Mouse (Mus musculus) cerebellum, adult 9-10 months (tissue): ENCODE data around the gene Hdac4.
A peak's percentile ranks its signal among the peaks of the same experiment; 100 is the strongest.

Experiments used
- DNase-seq: peaks from one replicate; pipeline ENCODE4 v3.0.0; 2022

Gene Hdac4

GRCm38 (mm10) chr1:91954954-91955353, 240.5 kb downstream of the Hdac4 start:
- no peak for DNase-seq

DNA sequence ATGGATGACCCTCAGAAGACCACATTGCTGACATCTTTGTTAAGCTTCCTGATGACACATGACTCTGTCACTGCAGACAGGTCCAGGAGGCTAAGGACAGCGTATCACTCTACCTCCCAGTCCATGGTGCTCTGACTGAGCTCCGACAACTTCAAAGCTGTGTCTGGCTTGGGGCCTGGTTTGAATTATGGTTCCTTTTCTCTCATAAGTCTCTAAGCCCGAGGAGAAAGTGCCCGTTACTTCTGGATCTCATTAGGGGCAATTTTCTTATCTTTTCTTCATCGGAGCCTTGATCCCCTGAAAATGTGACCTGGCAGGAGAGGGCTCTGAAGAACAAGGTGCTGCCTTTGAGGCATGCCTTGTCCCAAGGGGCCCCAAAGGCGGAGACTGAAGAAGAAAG, 242.6 kb downstream of the Hdac4 start:
- no peak for DNase-seq

GRCm38 (mm10) chr1:91947441-91947840, 248.1 kb downstream of the Hdac4 start:
- no peak for DNase-seq

DNA sequence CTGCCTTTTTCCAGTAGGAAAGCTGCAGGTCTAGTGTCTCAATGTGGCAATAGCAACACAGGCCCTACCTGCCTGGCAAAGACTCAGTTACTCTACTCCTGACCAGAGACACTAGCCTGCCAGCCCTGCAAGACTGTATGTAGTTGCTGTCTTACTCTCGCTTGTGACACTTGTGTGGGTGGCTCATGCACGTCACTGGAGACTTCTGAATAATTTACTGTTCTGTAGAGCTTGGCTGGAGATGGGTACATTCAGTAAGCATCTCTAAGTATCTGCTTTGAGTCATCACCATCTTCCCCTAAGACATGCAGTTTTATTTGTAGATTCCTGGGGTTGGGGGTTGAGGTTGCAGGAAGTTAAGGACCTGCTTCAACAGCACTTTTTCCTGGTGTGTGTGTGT, 252.9 kb downstream of the Hdac4 start:
- DNase-seq: no peak

- peak; percentile 36 for DNase-seq
Observed at GRCm38 (mm10) chr1:91942031-91942430, 253.5 kb downstream of the Hdac4 start.

GRCm38 (mm10) chr1:91941094-91941493, 254.4 kb downstream of the Hdac4 start:
- DNase-seq: no peak

- no peak for DNase-seq
Observed at GRCm38 (mm10) chr1:91935171-91935570, 260.3 kb downstream of the Hdac4 start.

- DNase-seq: no peak
Observed at GRCm38 (mm10) chr1:91933681-91934080, 261.8 kb downstream of the Hdac4 start.

DNA sequence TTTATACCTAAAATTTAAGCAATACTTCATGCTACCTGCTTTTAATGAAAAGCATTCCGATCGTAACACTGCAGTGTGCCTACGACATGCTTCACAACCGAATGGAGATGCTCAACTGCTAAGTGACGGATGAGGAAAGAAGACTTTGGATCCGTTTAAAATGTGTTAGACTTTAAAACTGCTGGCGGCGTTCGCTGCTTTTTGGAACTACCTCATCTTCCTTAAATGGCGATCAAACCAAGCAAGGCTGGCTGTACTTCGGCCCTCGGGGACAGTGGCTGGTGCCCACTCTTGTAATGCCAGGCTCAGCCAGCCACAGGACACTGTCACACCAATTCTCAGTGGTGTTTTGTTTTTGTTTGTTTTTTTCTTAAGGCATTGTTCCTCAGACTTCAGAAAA, 263.3 kb downstream of the Hdac4 start:
- DNase-seq: no peak

- DNase-seq: no peak
Observed at GRCm38 (mm10) chr1:91931786-91932185, 263.7 kb downstream of the Hdac4 start.

DNA sequence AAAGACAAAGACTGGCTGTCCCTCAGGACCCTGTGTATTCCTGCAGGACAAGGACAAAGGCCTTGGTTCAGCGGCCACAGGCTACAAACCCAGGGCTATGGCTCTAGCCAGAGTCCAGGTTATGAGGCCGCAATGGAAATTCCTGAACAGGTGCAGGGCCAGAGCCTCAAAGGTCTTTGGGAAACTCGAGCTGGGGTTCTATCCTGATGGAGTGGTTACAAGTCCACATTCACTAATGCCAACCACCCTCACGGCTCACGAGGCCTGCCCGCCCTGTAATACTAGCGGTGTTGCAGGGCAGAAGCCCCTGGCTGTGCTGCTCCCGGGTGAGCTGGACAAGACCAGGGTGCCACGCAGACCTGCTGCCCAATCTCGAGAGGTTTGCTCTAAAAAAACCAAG, 264.3 kb downstream of the Hdac4 start:
- no peak for DNase-seq

DNA sequence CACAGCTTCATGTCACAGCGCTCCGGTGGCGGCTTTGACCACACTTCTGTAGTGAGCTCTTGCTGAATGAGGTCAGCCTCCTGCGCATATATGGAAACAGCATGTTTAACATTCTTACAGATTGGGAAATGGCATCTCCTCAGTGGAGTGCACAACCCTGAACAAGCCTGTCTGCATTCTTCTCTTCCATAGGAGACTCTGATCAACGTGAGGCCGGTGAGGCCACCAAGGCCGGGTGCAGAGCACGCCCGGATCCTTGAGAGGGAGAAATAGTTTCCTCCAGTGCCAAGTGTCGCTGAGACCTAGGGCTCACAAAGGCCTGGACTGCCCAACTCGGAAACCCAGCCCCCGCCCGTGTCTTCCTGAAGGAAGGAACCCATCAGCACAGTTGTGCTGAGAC, 266.4 kb downstream of the Hdac4 start:
- no peak for DNase-seq

DNA sequence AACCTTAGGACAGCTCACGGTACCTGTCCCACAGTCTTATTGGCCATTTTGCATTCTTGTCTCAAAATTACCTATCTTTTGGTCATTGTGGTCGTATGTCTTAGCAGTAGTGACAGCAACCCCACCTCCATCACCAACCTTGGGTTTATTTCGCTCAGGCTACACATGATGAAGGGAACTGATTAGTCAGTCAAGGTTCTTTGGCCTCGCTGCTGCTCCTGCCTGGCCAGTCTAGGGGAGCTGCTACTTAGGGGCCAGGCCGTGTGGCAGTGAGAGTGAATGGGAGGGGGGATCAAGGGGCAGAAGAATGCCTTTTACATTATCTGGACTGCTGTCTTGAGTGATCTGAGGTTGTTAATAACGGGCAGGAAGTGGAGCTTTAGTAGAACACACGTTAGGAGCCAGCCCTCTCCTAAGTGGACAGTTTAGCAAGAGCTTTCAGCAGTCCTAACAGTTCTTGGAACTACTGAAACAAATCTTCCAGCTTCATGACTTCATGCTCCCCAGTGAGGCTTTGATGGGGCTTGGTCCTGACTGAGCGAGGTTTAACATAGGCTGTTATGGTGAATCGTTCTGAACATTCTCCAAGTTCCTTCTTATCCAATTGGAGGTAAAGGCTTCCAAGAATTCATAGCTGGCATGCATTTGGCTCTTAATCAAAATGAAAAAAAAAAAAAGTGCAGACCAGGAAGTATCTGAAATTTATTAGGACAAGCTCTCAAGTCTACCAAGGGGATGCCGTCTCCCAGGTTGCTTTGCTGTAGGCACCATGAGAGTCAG, 267.8 kb downstream of the Hdac4 start:
- DNase-seq: no peak

- no peak for DNase-seq
Observed at GRCm38 (mm10) chr1:91923567-91923966, 271.9 kb downstream of the Hdac4 start.

DNA sequence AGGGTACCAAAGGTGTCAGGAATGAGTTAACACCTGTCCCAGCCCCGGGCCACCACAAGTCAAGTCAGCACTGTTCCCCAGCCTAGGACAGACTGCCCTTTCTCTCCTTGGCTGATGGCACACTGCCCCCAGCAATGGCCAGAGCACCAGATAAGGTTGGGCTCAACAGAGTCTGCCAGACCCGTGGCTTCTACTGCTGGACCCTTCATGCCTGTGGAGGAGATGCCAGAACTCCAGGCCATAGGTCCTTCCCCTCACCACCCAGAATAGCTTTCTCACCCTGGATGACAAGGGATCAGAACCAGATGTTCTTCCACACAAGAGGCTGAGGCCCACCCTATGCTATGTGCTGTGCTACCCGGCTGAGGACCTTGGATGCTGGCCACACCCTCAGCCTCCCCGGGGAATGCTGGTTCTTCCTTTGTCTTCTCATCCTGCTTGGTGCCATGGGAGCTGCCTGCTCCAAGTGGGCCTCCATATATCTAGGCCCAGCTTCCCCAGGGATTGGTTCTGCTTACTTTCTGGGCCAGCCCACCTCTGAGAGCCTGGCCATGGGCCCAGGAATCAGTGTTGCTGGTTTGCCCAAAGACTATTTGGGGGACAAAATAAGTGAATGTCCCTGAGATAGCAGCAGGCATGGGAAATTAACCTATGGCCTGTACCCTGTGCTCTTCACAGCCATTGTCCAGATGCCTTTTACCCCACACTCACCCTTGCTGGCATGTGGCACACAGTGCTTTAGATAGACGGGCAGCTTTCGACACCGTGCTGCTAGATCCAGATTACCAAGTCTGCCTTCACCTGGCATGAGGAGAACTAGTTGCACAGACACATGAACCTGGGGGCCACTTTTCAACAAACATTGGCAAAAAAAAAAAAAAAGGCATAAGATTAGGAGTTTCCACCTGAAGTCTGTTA, 273.0 kb downstream of the Hdac4 start:
- DNase-seq: no peak

DNA sequence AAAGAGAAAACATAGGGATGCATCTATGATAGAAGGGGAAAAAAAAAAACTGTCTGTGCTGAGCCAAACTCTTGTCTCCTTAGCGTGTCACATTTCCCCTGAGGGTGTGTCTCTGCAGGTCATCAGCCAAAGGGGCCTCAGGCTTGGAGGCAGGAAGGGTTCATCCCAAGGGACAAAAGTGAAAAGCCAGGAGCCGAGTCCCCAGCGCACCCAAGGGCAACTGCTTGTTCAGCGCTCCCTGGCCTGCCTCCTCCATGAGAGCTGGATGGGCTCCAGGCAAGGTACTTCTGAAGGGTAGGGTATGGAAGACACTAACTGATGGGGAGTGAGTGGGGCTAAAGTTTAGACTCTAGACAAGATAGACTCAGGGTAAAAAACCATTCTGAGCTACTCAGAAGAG, 273.8 kb downstream of the Hdac4 start:
- DNase-seq: no peak

GRCm38 (mm10) chr1:91921279-91921678, 274.2 kb downstream of the Hdac4 start:
- no peak for DNase-seq

DNA sequence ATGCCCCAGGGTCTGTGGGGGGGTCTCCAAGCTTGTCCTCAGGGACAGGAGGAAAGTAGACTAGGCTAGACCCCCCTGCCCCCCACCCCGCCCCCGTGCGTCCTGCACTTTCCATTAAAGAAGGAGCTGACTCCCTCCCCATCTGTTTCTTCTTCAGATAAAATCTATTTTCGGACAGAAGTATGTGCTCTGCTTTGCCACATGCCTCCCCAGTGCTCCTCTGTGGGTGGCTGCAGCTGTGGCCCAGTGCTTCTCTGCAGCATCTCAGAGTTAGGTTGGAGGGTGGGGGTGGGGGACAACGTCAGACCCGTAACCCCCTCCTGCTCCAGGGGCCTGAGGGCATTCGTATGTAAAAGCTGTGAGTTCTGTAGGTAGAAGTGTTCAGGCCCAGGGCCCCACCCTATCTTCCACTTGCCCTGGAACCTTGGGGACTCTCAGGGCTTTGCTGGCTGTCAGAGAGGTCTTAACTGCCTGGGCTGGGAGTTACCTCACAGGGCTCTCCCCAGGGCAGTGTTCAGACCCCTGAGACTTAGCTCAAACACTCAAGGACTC, 275.4 kb downstream of the Hdac4 start:
- DNase-seq: no peak

GRCm38 (mm10) chr1:91918257-91918800, 277.2 kb downstream of the Hdac4 start:
- DNase-seq: no peak

DNA sequence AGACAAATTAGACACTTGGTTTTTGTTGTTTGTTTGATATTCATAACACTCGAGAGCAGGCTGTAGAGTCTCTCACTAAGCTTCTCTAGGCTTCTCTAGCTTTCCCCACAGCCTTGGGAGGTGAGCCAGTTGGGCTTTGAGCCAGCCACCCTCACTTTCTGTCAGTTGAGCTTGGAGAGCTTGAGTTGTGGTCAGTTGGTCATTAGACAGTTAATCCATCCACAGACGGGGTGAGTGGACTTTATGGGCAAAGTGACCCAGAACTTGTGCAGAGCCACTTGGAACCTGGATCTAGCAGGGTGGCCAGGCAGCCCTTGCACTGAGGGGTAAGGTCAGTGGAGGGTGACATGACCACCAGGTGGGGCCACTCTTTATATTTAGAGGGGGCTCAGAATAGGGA, 277.9 kb downstream of the Hdac4 start:
- DNase-seq: no peak

GRCm38 (mm10) chr1:91915961-91916360, 279.5 kb downstream of the Hdac4 start:
- no peak for DNase-seq

GRCm38 (mm10) chr1:91914648-91915047, 280.9 kb downstream of the Hdac4 start:
- no peak for DNase-seq

DNA sequence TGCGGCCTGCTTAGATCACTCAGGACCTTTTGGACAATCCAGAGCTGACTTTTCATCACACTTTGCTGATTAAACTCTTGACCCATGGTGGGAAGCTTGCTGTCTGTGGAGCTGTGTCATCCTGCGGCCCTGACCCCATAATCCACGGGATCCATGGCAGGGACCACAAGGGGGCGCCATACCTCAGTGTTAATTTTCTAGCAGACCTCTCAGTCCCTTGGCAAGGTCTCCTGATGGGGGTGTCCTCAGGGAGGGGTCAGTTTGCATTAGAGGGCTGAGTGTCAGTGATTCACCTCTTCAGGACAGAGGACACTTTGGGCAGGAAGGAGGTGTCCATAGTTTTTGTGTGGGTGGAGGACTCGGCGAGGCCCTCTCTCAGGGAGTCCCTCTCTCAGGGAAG, 281.6 kb downstream of the Hdac4 start:
- DNase-seq: peak; percentile 24
